Mouse (Mus musculus): Measurements from ENCODE around the gene Pgam2.

Pgam2 gene

GRCm38 (mm10) chr11:5805711-5806110 lies 2.2 kb upstream of the Pgam2 start:
- no peak for DNase-seq (ENCODE audit: low read depth)

DNA sequence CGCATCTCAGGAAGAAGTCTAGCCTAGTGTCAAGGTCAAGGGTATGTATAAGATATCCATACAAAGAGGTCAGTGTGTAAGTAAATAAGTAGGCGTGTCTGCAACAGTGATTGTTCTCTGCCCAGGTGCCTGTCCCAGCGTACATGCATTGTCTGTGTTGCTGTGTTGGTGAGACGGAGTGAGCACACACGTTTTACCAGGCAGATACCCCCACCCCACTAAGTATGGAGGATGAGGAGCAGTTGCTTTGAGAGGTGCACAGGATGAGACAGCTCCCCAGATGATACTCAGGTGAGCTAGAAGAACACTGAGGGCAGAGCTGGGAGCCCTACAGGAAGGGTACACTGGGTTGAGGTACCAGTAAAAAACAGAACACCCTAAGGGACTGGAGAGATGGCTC lies 641 bp upstream of the Pgam2 start:
- DNase-seq (ENCODE audit: low read depth) = no peak

- DNase-seq (ENCODE audit: low read depth) = no peak
Measured at GRCm38 (mm10) chr11:5802457-5803217, 896 bp downstream of the Pgam2 start.

GRCm38 (mm10) chr11:5802005-5802404 lies 1.5 kb downstream of the Pgam2 start:
- no peak for DNase-seq (ENCODE audit: low read depth)

- no peak for DNase-seq (ENCODE audit: low read depth)
Measured at GRCm38 (mm10) chr11:5801511-5801910, 2.0 kb downstream of the Pgam2 start.

DNA sequence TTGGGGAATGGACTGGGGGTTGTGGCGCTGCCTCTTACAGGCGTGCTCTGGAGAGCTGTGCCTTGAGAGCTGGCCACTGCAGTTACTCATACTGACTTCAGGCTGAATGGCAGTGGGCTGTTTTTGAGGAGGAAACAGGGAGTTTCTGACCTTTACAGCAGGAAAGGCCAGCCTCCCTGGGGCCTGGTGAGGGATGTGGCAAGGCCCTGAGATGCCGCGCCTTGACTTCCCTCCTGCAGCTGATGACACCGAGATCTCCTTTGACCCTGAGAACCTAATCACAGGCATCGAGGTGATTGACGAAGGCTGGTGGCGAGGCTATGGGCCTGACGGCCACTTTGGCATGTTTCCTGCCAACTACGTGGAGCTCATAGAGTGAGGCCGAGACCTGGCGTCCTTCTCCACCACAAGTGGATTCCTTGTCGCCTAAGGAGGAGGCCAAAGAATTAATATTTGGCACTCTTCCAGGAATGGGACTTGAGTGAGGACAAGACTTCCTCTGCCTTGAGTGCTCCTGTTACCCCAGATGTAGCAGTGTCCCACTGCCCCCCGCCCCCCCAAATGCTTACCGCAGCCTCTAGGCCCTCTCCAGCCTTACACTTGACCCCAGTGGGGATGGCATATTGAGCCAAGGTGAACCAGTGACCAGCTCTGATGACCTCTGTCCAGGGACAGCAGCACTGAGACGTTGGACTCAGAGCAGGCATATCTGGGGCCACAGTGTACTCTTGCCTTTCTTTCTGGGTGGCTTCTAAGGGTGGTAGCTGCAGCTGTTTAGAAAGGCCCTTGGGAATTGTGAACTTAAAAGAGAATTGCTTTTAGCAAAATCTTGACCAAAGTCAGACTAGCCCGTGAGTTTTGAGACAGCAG lies 3.7 kb downstream of the Pgam2 start:
- no peak for DNase-seq (ENCODE audit: low read depth)

- DNase-seq (ENCODE audit: low read depth) = no peak
Measured at GRCm38 (mm10) chr11:5797928-5798327, 5.6 kb downstream of the Pgam2 start.

DNA sequence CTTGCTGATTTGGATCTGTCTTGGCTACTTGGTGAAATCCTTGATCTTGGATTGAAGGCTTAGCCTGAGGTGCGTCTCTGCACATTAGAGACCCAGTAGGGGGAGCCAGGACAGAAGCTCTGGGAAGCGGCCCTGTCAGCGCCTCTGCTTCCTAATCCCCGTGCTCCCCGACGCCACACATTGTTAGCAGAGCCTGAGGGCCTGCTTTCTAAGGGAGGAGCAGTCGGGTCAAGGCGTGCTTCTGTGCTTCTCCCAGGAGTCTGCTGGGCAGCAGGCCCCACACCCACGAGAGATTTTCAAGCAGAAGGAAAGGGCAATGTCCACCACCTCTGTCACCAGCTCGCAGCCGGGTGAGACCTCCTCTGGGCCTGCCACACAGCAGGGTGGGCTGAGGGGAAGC lies 6.2 kb downstream of the Pgam2 start:
- no peak for DNase-seq (ENCODE audit: low read depth)

DNA sequence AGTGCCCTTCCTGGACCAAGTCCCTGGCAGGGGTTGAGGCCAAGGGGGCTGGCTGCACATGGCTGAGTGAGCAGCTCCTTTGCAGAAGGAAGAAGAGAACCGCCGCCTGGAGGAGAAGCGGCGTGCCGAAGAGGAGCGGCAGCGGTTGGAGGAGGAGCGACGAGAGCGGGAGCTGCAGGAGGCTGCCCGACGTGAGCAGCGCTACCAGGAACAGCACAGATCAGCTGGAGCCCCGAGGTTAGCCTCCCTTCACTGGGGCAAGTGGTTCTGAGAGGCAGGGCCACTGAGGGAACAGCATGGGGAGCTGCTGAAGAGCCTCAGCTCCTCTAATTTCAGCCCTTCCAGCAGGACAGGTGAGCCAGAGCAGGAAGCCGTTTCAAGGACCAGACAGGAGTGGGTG lies 6.6 kb downstream of the Pgam2 start:
- no peak for DNase-seq (ENCODE audit: low read depth)

GRCm38 (mm10) chr11:5795706-5796105 lies 7.8 kb downstream of the Pgam2 start:
- no peak for DNase-seq (ENCODE audit: low read depth)

GRCm38 (mm10) chr11:5795290-5795689 lies 8.2 kb downstream of the Pgam2 start:
- no peak for DNase-seq (ENCODE audit: low read depth)

- no peak for DNase-seq (ENCODE audit: low read depth)
Measured at GRCm38 (mm10) chr11:5790431-5790830, 13.1 kb downstream of the Pgam2 start.

- DNase-seq (ENCODE audit: low read depth) = peak; percentile 30
Measured at GRCm38 (mm10) chr11:5789754-5790333, 13.7 kb downstream of the Pgam2 start.

DNA sequence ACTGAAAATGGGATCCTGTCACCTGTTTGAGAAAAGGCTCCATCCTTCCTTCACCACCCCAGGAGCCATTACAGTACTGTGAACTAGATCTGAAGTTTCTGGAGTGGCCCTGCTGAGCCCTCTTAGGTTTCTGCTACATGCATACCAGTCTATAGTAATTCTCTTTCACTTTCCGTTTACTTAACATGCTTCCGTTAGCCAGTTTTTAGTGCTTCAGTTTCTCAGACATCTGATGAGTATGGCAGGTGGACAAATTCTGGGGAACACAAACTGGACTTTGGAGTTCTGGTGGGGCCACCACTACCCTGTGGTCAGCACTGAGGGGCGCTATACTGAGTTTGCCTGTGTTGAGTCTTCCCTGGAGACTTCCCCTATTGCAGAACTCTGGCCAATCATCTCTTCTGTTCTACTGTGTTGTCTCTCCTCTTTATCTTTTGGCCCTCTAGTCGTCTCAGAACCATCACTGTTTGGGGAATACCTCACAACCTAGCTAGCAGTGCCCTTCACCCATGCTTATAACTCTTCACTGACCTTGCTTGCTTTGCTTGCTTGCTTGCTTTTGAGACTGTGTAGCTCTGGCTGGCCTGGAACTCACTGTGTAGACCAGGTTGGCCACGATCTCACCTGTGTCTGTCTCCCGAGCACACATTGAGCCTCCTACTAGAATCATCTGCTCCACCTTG lies 14.3 kb downstream of the Pgam2 start:
- no peak for DNase-seq (ENCODE audit: low read depth)

- DNase-seq (ENCODE audit: low read depth) = peak; percentile 99
Measured at GRCm38 (mm10) chr11:5788056-5789014, 15.2 kb downstream of the Pgam2 start, which contains the start of gene Dbnl. TSS of gene Dbnl (plus strand) at chr11:5788488.

- DNase-seq (ENCODE audit: low read depth) = no peak
Measured at GRCm38 (mm10) chr11:5787671-5788055, 15.9 kb downstream of the Pgam2 start.

DNA sequence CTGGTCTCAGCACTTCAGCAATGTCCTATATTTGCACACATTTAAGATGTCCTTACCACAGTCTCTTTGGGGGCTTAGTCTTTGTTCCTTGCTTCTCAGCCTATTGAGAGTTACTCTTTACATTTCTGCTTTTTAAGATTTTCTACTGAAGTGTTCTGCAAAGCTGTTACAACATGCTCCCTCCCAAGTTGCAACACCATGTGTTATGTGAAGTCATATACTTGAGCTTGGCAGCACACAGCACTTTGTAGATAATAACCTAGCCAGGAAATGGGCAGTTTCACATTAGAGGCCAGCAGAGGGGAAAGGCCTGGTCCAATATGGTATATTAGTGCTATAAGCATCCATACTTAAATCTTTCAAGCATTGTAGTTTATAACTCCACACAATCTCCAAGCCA lies 17.8 kb downstream of the Pgam2 start:
- no peak for DNase-seq (ENCODE audit: low read depth)

GRCm38 (mm10) chr11:5782199-5782944 lies 21.2 kb downstream of the Pgam2 start:
- DNase-seq (ENCODE audit: low read depth) = no peak

- no peak for DNase-seq (ENCODE audit: low read depth)
Measured at GRCm38 (mm10) chr11:5780035-5780499, 23.5 kb downstream of the Pgam2 start.

DNA sequence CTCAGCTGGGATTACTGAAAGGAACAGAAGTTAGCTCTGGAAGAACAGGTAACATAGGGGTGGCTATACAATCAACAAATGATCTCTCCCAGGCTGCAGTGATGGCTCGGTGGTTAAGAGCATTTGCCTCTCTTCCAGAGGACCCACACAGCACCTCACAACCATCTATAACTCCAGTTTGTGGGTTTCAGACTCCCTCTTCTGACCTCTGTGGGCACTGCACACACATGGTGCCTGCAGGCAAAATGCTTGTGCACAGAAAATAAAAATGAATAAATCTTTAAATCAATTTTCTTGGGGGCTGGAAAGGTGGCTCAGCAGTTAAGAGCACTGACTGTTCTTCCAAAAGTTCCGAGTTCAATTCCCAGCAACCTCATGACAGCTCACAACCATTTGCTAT lies 25.1 kb downstream of the Pgam2 start:
- DNase-seq (ENCODE audit: low read depth) = peak; percentile 36
